Mouse (Mus musculus) forebrain, embryonic 10.5 days (tissue): ENCODE measurements around the gene Tk1. TPM values are rescaled to one million over a fixed set of nuclear protein-coding genes. Genes with fewer than 3 reads are reported as not detected.

Experiments used
- DNase-seq: peaks from one replicate; pipeline ENCODE4 v3.0.0-alpha.2; 2017; ENCODE audit warnings: low spot score; ENCODE audit errors: extremely low spot score
- H3K27ac ChIP-seq: fragments of 300-500 bp; sonication (generic); 2 replicates; pipeline ENCODE4 v1.5.1; 2016; ENCODE audit warnings: mild to moderate bottlenecking
- H3K27me3 ChIP-seq: fragments of 300-500 bp; sonication (generic); 2 replicates; pipeline ENCODE4 v1.6.1; 2016; ENCODE audit warnings: mild to moderate bottlenecking; ENCODE audit not compliant: poor library complexity, severe bottlenecking
- H3K36me3 ChIP-seq: fragments of 300-500 bp; sonication (generic); replicated peaks from 2 replicates; pipeline ENCODE4 v1.6.1; 2016; ENCODE audit warnings: mild to moderate bottlenecking, moderate library complexity
- H3K4me1 ChIP-seq: fragments of 300-500 bp; sonication (generic); 2 replicates; pipeline ENCODE4 v1.6.1; 2016
- H3K4me3 ChIP-seq: fragments of 300-500 bp; sonication (generic); 2 replicates; pipeline ENCODE4 v1.5.1; 2016; ENCODE audit warnings: mild to moderate bottlenecking, moderate library complexity
- H3K9me3 ChIP-seq: fragments of 300-500 bp; sonication (generic); 2 replicates; pipeline ENCODE4 v1.6.1; 2016; ENCODE audit warnings: mild to moderate bottlenecking, moderate library complexity
- WGBS: fragments of 180-500 bp; shearing (Covaris S2); methylation state at CpG from one replicate; pipeline ENCODE4 v1.1.7; 2016; 5-methylcytosine and 5-hydroxymethylcytosine counted together
- polyA plus RNA-seq: library from polyadenylated mRNA; unstranded; fragments of >200 nt; fragmentation: Nextera tagmentation; extraction: Ambion mirVana; gene quantifications from 2 replicates; pipeline ENCODE4 v1.2.1, GENCODE M21; 2016

The Tk1 gene
- polyA plus RNA-seq, 1 experiment from 2014 or later = 178 TPM

- 2% methylated on average over 17 of the region's 17 CpGs for WGBS
- H3K9me3 ChIP-seq = no peaks in the 10 kb centered on the region
- DNase-seq = peak; percentile 28
- H3K4me3 ChIP-seq = peak overlapping the region; percentile 55
- peaks cover 65% of the 10 kb centered on the region for H3K4me1 ChIP-seq
- H3K27me3 ChIP-seq = peaks cover 73% of the 10 kb centered on the region
- peak overlapping the region; percentile 84 for H3K27ac ChIP-seq
- H3K36me3 ChIP-seq = 0 out of 2 replicates have a peak, but pooled peaks cover 2% of the 10 kb centered on the region
Measured at GRCm38 (mm10) chr11:117780199-117780515, 45.7 kb downstream of the Tk1 start.

GRCm38 (mm10) chr11:117779434-117780198, 46.3 kb downstream of the Tk1 start:
- peaks cover 65% of the 10 kb centered on the region for H3K4me1 ChIP-seq
- 4% methylated on average over 38 of the region's 38 CpGs for WGBS
- 0 out of 2 replicates have a peak, but pooled peaks cover 7% of the 10 kb centered on the region for H3K36me3 ChIP-seq
- H3K4me3 ChIP-seq = peak overlapping the region; percentile 55
- peaks cover 68% of the 10 kb centered on the region for H3K27me3 ChIP-seq
- no peaks in the 10 kb centered on the region for H3K9me3 ChIP-seq
- peak; percentile 61 for DNase-seq
- H3K27ac ChIP-seq = peak overlapping the region; percentile 84

- no peaks in the 10 kb centered on the region for H3K9me3 ChIP-seq
- H3K27ac ChIP-seq = peak overlapping the region; percentile 84
- peaks cover 9% of the 10 kb centered on the region; the same call in 1 of the 2 replicates for H3K36me3 ChIP-seq
- peak overlapping the region; percentile 55 for H3K4me3 ChIP-seq
- no peak for DNase-seq
- H3K4me1 ChIP-seq = peaks cover 65% of the 10 kb centered on the region
- peaks cover 61% of the 10 kb centered on the region for H3K27me3 ChIP-seq
- WGBS = 67% methylated on average over 12 of the region's 12 CpGs
Measured at GRCm38 (mm10) chr11:117778851-117779433, 47.0 kb downstream of the Tk1 start.

DNA sequence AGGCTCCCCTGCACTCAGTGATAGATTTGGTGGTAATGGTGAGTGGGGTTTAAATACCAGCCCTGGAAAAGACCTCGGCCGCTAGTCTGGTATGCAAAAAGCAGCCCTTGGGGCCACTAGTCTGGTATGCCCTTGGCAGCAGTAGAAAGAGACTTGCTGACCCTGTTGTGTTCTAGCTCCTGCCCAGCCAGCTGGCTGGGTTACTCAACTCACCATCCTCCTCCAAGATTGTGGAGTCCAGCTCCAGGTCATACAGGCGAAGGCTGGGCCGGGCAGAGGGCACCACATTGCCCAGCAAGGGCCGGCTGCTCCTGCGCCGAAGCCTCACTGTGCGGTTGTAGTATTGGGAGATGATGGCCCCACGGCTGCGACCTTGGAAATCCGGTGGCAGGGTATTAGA, 47.9 kb downstream of the Tk1 start:
- Histone ChIP-seq H3K4me1 (peaks cover 57% of the 10 kb centered on the region), H3K4me3 (no peak overlapping the region), H3K27ac (no peak overlapping the region), H3K9me3 (no peaks in the 10 kb centered on the region), H3K36me3 (peaks cover 13% of the 10 kb centered on the region; the same call in 1 of the 2 replicates), H3K27me3 (peaks cover 52% of the 10 kb centered on the region)
- no peak for DNase-seq
- 95% methylated on average over 11 of the region's 11 CpGs for WGBS

GRCm38 (mm10) chr11:117777111-117777510, 48.8 kb downstream of the Tk1 start:
- H3K36me3 ChIP-seq = peaks cover 15% of the 10 kb centered on the region; the same call in 1 of the 2 replicates
- H3K4me1 ChIP-seq = peaks cover 48% of the 10 kb centered on the region
- WGBS = 88% methylated on average over 5 of the region's 5 CpGs
- peaks cover 43% of the 10 kb centered on the region for H3K27me3 ChIP-seq
- no peaks in the 10 kb centered on the region for H3K9me3 ChIP-seq
- H3K27ac ChIP-seq = no peak overlapping the region
- no peak for DNase-seq
- H3K4me3 ChIP-seq = no peak overlapping the region

DNA sequence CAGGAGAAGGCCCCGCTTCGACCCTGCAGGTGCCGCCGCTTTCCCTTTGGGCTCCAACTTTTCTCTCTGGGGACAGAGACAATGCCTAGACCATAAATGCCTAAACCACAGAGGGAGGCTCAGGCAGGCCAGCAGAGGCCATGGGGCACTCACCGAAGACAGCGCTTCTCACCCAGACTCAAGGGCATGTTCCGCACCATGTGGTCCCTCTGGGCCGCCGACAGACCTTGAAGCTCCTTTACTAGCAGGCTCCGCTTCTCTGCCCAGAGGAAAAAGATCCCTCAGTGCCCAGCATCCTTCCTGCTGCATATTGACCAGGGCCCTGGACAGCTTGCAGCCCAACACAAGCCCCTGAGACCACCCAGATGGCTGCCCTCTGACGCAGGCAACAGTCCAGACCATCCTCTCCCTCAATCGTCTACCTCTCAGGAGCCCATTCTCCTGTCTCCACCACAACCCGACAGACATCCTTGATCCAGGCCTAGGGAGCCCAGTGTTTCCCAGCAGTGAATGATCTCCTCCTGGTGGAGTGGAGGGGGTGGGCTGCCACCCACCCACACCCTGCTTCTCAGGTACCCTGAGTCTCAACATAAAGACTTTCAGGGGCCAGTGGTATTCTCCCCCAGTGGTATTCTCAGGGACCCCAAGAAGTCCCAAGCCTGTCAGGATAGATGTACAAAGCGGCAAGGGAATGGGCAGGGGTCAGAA, 49.7 kb downstream of the Tk1 start:
- Histone ChIP-seq H3K9me3 (no peaks in the 10 kb centered on the region), H3K4me1 (peaks cover 39% of the 10 kb centered on the region), H3K4me3 (no peak overlapping the region), H3K36me3 (peaks cover 20% of the 10 kb centered on the region; the same call in 1 of the 2 replicates), H3K27me3 (peaks cover 34% of the 10 kb centered on the region), H3K27ac (no peak overlapping the region)
- 92% methylated on average over 14 of the region's 14 CpGs for WGBS
- DNase-seq = no peak

DNA sequence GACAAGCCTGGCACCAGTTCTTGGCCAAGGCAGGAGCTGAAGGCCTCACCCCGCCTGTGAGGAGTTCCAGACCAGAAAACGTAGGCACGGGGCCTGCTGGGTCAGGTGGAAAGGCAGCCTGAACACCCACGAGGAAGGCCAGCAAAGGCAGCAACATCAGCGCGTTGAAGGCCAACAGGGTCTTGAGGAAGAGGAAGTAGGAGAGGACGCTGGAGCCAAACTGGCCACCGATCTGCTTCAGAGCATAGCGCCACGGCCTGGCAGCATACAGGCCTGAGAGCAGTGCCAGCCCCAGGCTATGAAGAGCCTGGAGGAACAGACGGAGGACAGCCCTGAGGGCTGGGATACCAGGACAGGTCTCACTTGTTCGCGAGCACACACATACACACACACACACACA, 50.4 kb downstream of the Tk1 start:
- Histone ChIP-seq H3K36me3 (peaks cover 20% of the 10 kb centered on the region; the same call in 1 of the 2 replicates), H3K4me1 (peaks cover 32% of the 10 kb centered on the region), H3K4me3 (no peak overlapping the region), H3K9me3 (no peaks in the 10 kb centered on the region), H3K27ac (no peak overlapping the region), H3K27me3 (peaks cover 27% of the 10 kb centered on the region)
- DNase-seq = no peak
- 95% methylated on average over 11 of the region's 13 CpGs for WGBS

DNA sequence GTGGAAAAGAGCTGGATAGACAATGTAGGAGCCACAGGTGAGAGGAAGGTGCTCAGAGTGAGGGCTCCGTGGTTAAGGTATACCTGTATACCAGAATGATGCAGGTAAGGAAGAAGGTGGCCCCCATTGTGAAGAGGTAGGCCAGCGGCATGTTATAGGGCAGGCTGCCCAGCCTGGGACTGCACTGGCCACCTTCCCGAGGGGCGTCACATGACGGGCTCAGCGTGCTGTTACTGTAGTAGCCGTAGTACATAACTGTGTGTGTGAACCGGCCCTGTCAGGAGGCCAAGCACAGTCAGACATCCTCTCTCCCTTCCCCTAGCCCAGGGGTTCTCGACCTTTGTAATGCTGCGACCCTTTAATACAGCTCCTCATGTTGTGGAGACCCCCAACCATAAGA, 51.0 kb downstream of the Tk1 start:
- WGBS = 93% methylated on average over 10 of the region's 10 CpGs
- no peak for DNase-seq
- Histone ChIP-seq H3K36me3 (peaks cover 20% of the 10 kb centered on the region; the same call in 1 of the 2 replicates), H3K27ac (no peak overlapping the region), H3K9me3 (no peaks in the 10 kb centered on the region), H3K4me1 (peaks cover 29% of the 10 kb centered on the region), H3K27me3 (peaks cover 21% of the 10 kb centered on the region), H3K4me3 (no peak overlapping the region)

GRCm38 (mm10) chr11:117772352-117772751, 53.5 kb downstream of the Tk1 start:
- 96% methylated on average over 7 of the region's 7 CpGs for WGBS
- Histone ChIP-seq H3K36me3 (peaks cover 19% of the 10 kb centered on the region; the same call in 1 of the 2 replicates), H3K27me3 (no peaks in the 10 kb centered on the region), H3K4me3 (no peak overlapping the region), H3K27ac (no peak overlapping the region), H3K4me1 (peaks cover 13% of the 10 kb centered on the region), H3K9me3 (no peaks in the 10 kb centered on the region)
- DNase-seq = no peak

- H3K27me3 ChIP-seq = no peaks in the 10 kb centered on the region
- 89% methylated on average over 10 of the region's 10 CpGs for WGBS
- no peak overlapping the region for H3K27ac ChIP-seq
- DNase-seq = no peak
- peaks cover 13% of the 10 kb centered on the region for H3K4me1 ChIP-seq
- H3K36me3 ChIP-seq = peaks cover 35% of the 10 kb centered on the region
- no peaks in the 10 kb centered on the region for H3K9me3 ChIP-seq
- no peak overlapping the region for H3K4me3 ChIP-seq
Measured at GRCm38 (mm10) chr11:117770407-117770806, 55.5 kb downstream of the Tk1 start.

DNA sequence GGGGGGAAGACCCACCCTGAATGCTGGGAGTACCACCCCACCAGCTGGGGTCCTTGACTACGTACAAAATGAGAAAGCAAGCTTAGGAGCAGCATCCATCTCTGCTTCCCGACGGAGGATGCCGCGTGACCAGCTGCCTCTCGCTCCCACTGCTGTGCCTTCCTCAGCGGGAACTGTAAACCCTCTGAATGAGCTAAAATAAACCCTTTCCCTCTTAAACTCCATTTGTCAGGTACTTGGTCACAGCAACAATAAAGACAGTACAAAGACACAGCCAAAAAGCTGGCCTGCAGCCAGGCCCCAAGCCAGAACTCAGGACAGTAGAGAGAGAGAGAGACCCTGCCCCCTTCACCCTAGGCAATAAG, 56.2 kb downstream of the Tk1 start:
- peaks cover 38% of the 10 kb centered on the region for H3K36me3 ChIP-seq
- no peak for DNase-seq
- 95% methylated on average over 7 of the region's 7 CpGs for WGBS
- H3K9me3 ChIP-seq = no peaks in the 10 kb centered on the region
- H3K4me1 ChIP-seq = peaks cover 13% of the 10 kb centered on the region
- 0 out of 2 replicates have a peak overlapping the region, but pooled peaks have one; percentile 48 for H3K27ac ChIP-seq
- no peak overlapping the region for H3K4me3 ChIP-seq
- H3K27me3 ChIP-seq = no peaks in the 10 kb centered on the region

- H3K4me1 ChIP-seq = peaks cover 13% of the 10 kb centered on the region
- no peak overlapping the region for H3K4me3 ChIP-seq
- no peak for DNase-seq
- peak overlapping the region; percentile 48; the same call in 1 of the 2 replicates for H3K27ac ChIP-seq
- H3K36me3 ChIP-seq = peaks cover 42% of the 10 kb centered on the region
- no peaks in the 10 kb centered on the region for H3K9me3 ChIP-seq
- H3K27me3 ChIP-seq = no peaks in the 10 kb centered on the region
- 91% methylated on average over 20 of the region's 20 CpGs for WGBS
Measured at GRCm38 (mm10) chr11:117768725-117769682, 56.9 kb downstream of the Tk1 start.
